Mouse (Mus musculus) erythroblast, embryonic 14.5 days (primary cell): ENCODE data around the gene Pccb. TPM values are rescaled to one million over a fixed set of nuclear protein-coding genes. Genes with fewer than 3 reads are reported as not detected.

ENCODE experiments used
- H3K27me3 ChIP-seq: 2 replicates; pipeline ENCODE4 v1.6.1; 2012; ENCODE audit warnings: inconsistent platforms; ENCODE audit not compliant: control insufficient read depth
- H3K36me3 ChIP-seq: 2 replicates; pipeline ENCODE4 v1.6.1; 2012; ENCODE audit warnings: mild to moderate bottlenecking, inconsistent platforms; ENCODE audit not compliant: control insufficient read depth
- H3K4me1 ChIP-seq: 2 replicates; pipeline ENCODE4 v1.6.1; 2012; ENCODE audit warnings: inconsistent platforms; ENCODE audit not compliant: control insufficient read depth
- H3K4me3 ChIP-seq: replicated peaks from 2 replicates; pipeline ENCODE3; 2012; ENCODE audit warnings: moderate library complexity, mild to moderate bottlenecking, inconsistent platforms
- H3K9me3 ChIP-seq: 2 replicates; pipeline ENCODE4 v1.6.1; 2012; ENCODE audit warnings: low read length, inconsistent platforms, mixed read lengths; ENCODE audit not compliant: control insufficient read depth
- GATA1 ChIP-seq: IDR thresholded peaks from 2 replicates; pipeline ENCODE4 v1.6.1; 2012; ENCODE audit warnings: low read length, inconsistent platforms, mixed read lengths
- TAL1 ChIP-seq: IDR thresholded peaks from 3 replicates; pipeline ENCODE4 v1.6.1; 2012; ENCODE audit warnings: low read length, inconsistent platforms, mixed read lengths
- polyA plus RNA-seq: library from polyadenylated mRNA; stranded (reverse); fragments of >175 nt; gene quantifications from 2 replicates; pipeline ENCODE4 v1.2.3, GENCODE M21; 2012

The Pccb gene
- polyA plus RNA-seq, 1 experiment, result 5.0 TPM

- H3K9me3 ChIP-seq, result peaks cover 10% of the 10 kb centered on the region
- peaks cover 10% of the 10 kb centered on the region for H3K36me3 ChIP-seq
- no peak for TF ChIP-seq TAL1
- TF ChIP-seq GATA1, result no peak
- no peaks in the 10 kb centered on the region for H3K27me3 ChIP-seq
- peaks cover 2% of the 10 kb centered on the region for H3K4me1 ChIP-seq
- no peak overlapping the region for H3K4me3 ChIP-seq
Measured at GRCm38 (mm10) chr9:101002053-101002452, 32.6 kb downstream of the Pccb start.

- Histone ChIP-seq H3K27me3 (no peaks in the 10 kb centered on the region), H3K4me1 (peaks cover 16% of the 10 kb centered on the region)
- TF ChIP-seq GATA1 (no peak), TAL1 (no peak)
Measured at GRCm38 (mm10) chr9:100997138-100997537, 37.6 kb downstream of the Pccb start.

GRCm38 (mm10) chr9:100993937-100994336 is 40.8 kb downstream of the Pccb start:
- peaks cover 33% of the 10 kb centered on the region for H3K36me3 ChIP-seq
- H3K9me3 ChIP-seq, result no peaks in the 10 kb centered on the region; the same call in 1 of the 2 replicates
- TF ChIP-seq TAL1, result no peak
- TF ChIP-seq GATA1, result no peak
- H3K27me3 ChIP-seq, result no peaks in the 10 kb centered on the region
- H3K4me3 ChIP-seq, result no peak overlapping the region
- peaks cover 16% of the 10 kb centered on the region for H3K4me1 ChIP-seq

More at GRCm38 (mm10) chr9:100997138-100997537, 37.6 kb downstream of the Pccb start:
- H3K9me3 ChIP-seq, result no peaks in the 10 kb centered on the region; the same call in 1 of the 2 replicates
- H3K4me3 ChIP-seq, result no peak overlapping the region
- peaks cover 33% of the 10 kb centered on the region for H3K36me3 ChIP-seq

- Histone ChIP-seq H3K36me3 (peaks cover 26% of the 10 kb centered on the region), H3K9me3 (no peaks in the 10 kb centered on the region)
- TF ChIP-seq TAL1, result no peak
Measured at GRCm38 (mm10) chr9:100992191-100992590, 42.5 kb downstream of the Pccb start.

GRCm38 (mm10) chr9:100991321-100991720 is 43.4 kb downstream of the Pccb start:
- H3K9me3 ChIP-seq, result no peaks in the 10 kb centered on the region

More at GRCm38 (mm10) chr9:100992191-100992590, 42.5 kb downstream of the Pccb start:
- Histone ChIP-seq H3K4me1 (peaks cover 15% of the 10 kb centered on the region), H3K4me3 (no peak overlapping the region), H3K27me3 (no peaks in the 10 kb centered on the region)

GRCm38 (mm10) chr9:100990609-100991008 is 44.1 kb downstream of the Pccb start:
- no peaks in the 10 kb centered on the region for H3K9me3 ChIP-seq
- TF ChIP-seq TAL1 (no peak), GATA1 (no peak)
- H3K4me1 ChIP-seq, result peaks cover 3% of the 10 kb centered on the region; the same call in 1 of the 2 replicates
- H3K27me3 ChIP-seq, result no peaks in the 10 kb centered on the region
- H3K4me3 ChIP-seq, result no peak overlapping the region
- H3K36me3 ChIP-seq, result peaks cover 23% of the 10 kb centered on the region

More at GRCm38 (mm10) chr9:100991321-100991720, 43.4 kb downstream of the Pccb start:
- TF ChIP-seq TAL1 (no peak), GATA1 (no peak)
- Histone ChIP-seq H3K4me1 (peaks cover 10% of the 10 kb centered on the region; the same call in 1 of the 2 replicates), H3K4me3 (no peak overlapping the region), H3K27me3 (no peaks in the 10 kb centered on the region), H3K36me3 (peaks cover 28% of the 10 kb centered on the region)

- H3K36me3 ChIP-seq, result peaks cover 25% of the 10 kb centered on the region
- H3K27me3 ChIP-seq, result no peaks in the 10 kb centered on the region
- H3K4me1 ChIP-seq, result no peaks in the 10 kb centered on the region
- TF ChIP-seq TAL1 (no peak), GATA1 (no peak)
- no peaks in the 10 kb centered on the region for H3K9me3 ChIP-seq
- no peak overlapping the region for H3K4me3 ChIP-seq
Measured at GRCm38 (mm10) chr9:100987850-100988249, 46.8 kb downstream of the Pccb start.

- TF ChIP-seq GATA1 (no peak), TAL1 (no peak)
- Histone ChIP-seq H3K9me3 (no peaks in the 10 kb centered on the region), H3K4me3 (no peak overlapping the region), H3K36me3 (peaks cover 27% of the 10 kb centered on the region), H3K4me1 (no peaks in the 10 kb centered on the region), H3K27me3 (no peaks in the 10 kb centered on the region)
Measured at GRCm38 (mm10) chr9:100987006-100987405, 47.7 kb downstream of the Pccb start.

- peaks cover 24% of the 10 kb centered on the region for H3K36me3 ChIP-seq
Measured at GRCm38 (mm10) chr9:100984381-100985310, 50.1 kb downstream of the Pccb start.

More at GRCm38 (mm10) chr9:100984381-100985310, 50.1 kb downstream of the Pccb start:
- no peak for TF ChIP-seq TAL1
- no peak for TF ChIP-seq GATA1
- H3K9me3 ChIP-seq, result no peaks in the 10 kb centered on the region
- H3K27me3 ChIP-seq, result no peaks in the 10 kb centered on the region
- no peak overlapping the region for H3K4me3 ChIP-seq
- H3K4me1 ChIP-seq, result no peaks in the 10 kb centered on the region
